Mouse (Mus musculus): ENCODE results near the gene Rpl23a. TPM values are rescaled to one million over a fixed set of nuclear protein-coding genes. Genes with fewer than 3 reads are reported as not detected.

Rpl23a gene
- 1,229 TPM for polyA plus RNA-seq (2017; shearing (Covaris generic))

DNA sequence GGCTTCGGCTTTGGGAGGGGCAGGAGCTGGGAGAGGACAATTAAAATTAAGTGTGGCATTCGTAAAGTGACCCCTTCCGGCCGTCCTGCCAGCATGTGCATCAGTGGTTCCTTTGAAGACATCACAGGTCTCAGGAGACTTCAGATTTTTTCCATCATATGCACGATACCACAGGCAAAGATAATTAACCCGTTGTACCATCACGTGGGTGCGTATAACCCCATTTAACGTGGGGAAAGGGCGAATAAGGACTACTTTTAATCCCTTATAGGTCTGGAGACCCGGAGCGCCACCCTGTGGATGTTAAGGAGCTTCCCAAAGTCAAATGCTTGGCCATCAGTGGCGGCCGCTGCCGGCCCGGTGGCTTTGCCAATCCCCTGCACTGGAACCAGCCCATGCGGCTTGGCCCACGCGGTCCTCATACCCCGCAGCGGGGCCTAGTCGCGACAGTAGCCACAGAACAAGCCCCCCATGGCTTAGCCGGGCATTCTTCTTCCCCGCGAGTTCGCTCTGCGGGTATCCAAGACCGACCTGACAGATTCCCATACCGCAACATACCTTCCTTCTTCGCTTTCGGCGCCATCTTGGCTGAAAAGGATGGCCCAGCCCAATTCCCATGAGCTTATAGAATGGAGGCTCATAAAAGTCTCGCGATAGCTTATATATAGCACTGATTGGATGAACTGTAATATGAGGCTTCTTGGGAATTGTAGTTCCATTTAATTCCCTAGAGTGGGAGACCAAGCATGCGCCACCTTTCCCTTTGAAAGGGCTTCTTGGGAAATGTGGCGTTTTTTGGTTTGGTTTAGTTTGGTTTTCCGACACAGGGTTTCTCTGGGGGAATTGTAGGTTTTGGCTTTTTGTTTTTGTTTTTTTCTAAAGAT, at the start of gene Rpl23a:
Gene Rpl23a, minus strand, starts transcription at position 624 of the 884 bp plus-strand sequence.

GRCm38 (mm10) chr11:78193113-78193512, 9.7 kb upstream of the Rpl23a start, which contains the start of gene Proca1:
Gene Proca1, plus strand, starts transcription at chr11:78193392.

DNA sequence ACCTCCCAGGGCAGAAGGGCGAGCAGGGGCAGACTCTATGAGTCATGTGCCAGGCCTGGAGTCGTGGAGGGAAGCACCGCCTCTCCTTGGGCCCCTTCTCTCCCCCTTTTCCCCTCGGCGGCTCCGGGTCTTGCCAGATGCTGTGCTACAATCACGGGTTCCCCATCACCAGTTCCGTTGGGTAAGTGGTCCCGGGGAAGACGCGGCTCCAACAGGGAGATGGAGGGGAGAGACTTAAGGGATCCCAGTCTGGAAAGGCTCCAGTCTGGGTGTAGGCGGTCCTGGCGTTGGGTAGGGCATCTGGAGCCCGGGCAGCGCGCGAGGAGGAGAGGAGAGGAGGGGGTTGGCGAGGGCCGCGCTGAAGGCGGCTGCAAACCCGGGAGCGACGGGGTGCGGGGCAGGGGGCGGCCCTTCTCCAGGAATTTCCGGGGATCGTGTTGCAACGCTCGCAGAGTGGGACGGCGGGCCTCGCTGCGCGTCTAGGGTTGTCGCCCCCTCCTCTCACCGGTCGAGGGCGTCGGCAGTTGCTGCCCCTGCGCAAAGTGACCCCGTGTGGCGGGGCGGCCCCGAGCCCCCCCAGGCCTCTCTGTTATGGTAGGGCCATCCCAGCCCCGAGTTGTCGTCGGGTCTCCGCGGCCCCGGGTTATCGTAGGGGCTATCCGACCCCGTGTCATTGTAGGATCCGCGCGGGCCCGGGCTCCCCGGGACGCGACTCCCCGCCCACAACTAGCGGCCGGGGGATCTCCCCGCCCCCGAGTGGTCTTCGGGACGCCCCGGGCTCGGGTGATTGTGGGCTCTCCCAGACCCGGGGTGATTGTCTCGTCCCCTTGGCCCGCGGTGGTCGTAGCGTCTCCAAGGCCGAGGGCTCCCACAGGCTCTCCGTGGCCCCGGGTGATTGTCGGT, 5.2 kb upstream of the Rpl23a start, which contains the start of gene Rab34:
Gene Rab34, plus strand, starts transcription at position 100 of the 903 bp plus-strand sequence.

GRCm38 (mm10) chr11:78176402-78176862, 7.0 kb downstream of the Rpl23a start, which contains the start of the genes Nek8 and Tlcd1:
Gene Nek8, minus strand, starts transcription at chr11:78176675.
Gene Tlcd1, plus strand, starts transcription at chr11:78176711.

GRCm38 (mm10) chr11:78164924-78165760, 18.2 kb downstream of the Rpl23a start, which contains the start of gene Traf4:
Gene Traf4, minus strand, starts transcription at chr11:78165589.

Other genes with a start within 250 kb of the Rpl23a start
- gene Phf12, start 200.8 kb downstream of the Rpl23a start, polyA plus RNA-seq (2017; shearing (Covaris generic)) = 29.9 TPM
- 1.5 TPM for gene Dhrs13, start 151.3 kb downstream of the Rpl23a start, polyA plus RNA-seq (2017; shearing (Covaris generic))
- gene Flot2, start 145.7 kb downstream of the Rpl23a start, polyA plus RNA-seq (2017; shearing (Covaris generic)) = 34.0 TPM
- gene Eral1, start 103.2 kb downstream of the Rpl23a start, polyA plus RNA-seq (2017; shearing (Covaris generic)) = 40.5 TPM
- gene Fam222b, start 88.9 kb downstream of the Rpl23a start, polyA plus RNA-seq (2017; shearing (Covaris generic)) = 28.8 TPM
- 6.3 TPM for gene Traf4, start 18.0 kb downstream of the Rpl23a start, polyA plus RNA-seq (2017; shearing (Covaris generic))
- gene Nek8, start 6.9 kb downstream of the Rpl23a start, polyA plus RNA-seq (2017; shearing (Covaris generic)) = 14.2 TPM
- 4.6 TPM for gene Tlcd1, start 6.9 kb downstream of the Rpl23a start, polyA plus RNA-seq (2017; shearing (Covaris generic))
- 0.80 TPM for gene Rab34, start 4.8 kb upstream of the Rpl23a start, polyA plus RNA-seq (2017; shearing (Covaris generic))
- gene Proca1, start 9.8 kb upstream of the Rpl23a start, polyA plus RNA-seq (2017; shearing (Covaris generic)) = 0.82 TPM
- gene Sdf2, start 62.2 kb upstream of the Rpl23a start, polyA plus RNA-seq (2017; shearing (Covaris generic)) = 100 TPM
- 62.3 TPM for gene Supt6, start 62.4 kb upstream of the Rpl23a start, polyA plus RNA-seq (2017; shearing (Covaris generic))
- gene 2610507B11Rik, start 78.2 kb upstream of the Rpl23a start, polyA plus RNA-seq (2017; shearing (Covaris generic)) = 91.3 TPM
- gene BC030499, start 107.3 kb upstream of the Rpl23a start, polyA plus RNA-seq (2017; shearing (Covaris generic)) = 0.30 TPM
- gene Spag5, start 117.9 kb upstream of the Rpl23a start, polyA plus RNA-seq (2017; shearing (Covaris generic)) = 2.6 TPM
- 13.5 TPM for gene Aldoc, start 139.4 kb upstream of the Rpl23a start, polyA plus RNA-seq (2017; shearing (Covaris generic))
- gene Pigs, start 144.8 kb upstream of the Rpl23a start, polyA plus RNA-seq (2017; shearing (Covaris generic)) = 148 TPM
- gene Unc119, start 159.9 kb upstream of the Rpl23a start, polyA plus RNA-seq (2017; shearing (Covaris generic)) = 33.6 TPM
- not detected for gene Foxn1, start 203.0 kb upstream of the Rpl23a start, polyA plus RNA-seq (2017; shearing (Covaris generic))
- not detected for gene Slc13a2, start 238.6 kb upstream of the Rpl23a start, polyA plus RNA-seq (2017; shearing (Covaris generic))

Data from inflammation-experienced regulatory T-cells, adult 16 weeks (primary cell).